9 mouse cellular contexts compared by ENCODE assay signal in the genomic region with DNA sequence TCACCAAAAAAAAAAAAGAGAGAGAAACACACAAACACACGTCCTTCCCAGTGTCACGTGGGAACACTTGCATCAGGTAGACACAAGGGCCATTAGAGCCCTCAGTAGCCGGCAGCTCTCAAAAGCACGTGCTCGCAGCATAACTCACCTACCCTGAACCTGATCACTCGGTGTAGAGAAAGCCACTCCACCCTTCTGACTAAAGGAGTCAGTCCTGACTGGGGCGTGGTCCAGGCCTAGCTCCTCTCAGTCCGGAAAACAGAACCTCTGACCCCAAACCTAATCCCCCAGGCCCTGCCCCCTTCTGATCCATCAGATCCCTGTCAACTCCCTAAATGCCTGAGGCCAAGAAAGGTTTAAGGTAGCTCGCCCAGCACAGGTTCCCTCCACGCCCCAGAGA. TPM values are rescaled to one million over a fixed set of nuclear protein-coding genes. Genes with fewer than 3 reads are reported as not detected.
DNase-seq lines count a peak whose midpoint lies in the region; ATAC-seq and TF ChIP-seq lines count a peak whose summit lies in the region.
"Had no signal": no experiment of that assay in that cellular context is flagged by ENCODE, and none has a peak within 500 bp of the region (broad histone marks: within the 10 kb centered on the region; RNA-seq: fewer than 3 reads in every experiment).

No protein-coding gene starts in this region.

- H3K27me3 ChIP-seq in midbrain, embryonic 11.5 days (ENCODE audit: control insufficient read depth, insufficient read depth, low read length): peaks cover 55% of the 10 kb centered on the region
- H3K27me3 ChIP-seq in midbrain, postnatal 0 days (ENCODE audit: insufficient read depth, low read length): peaks cover 47% of the 10 kb centered on the region
- peaks cover 81% of the 10 kb centered on the region for H3K27me3 ChIP-seq in intestine, postnatal 0 days (replicated peaks; ENCODE audit: control insufficient read depth, insufficient read depth, low read length)
- H3K27me3 ChIP-seq in stomach, embryonic 14.5 days (ENCODE audit: control insufficient read depth, insufficient read depth, low read length): peaks cover 40% of the 10 kb centered on the region

- H3K4me2 ChIP-seq in midbrain, embryonic 11.5 days: peak overlapping the region; percentile 58
- H3K4me2 ChIP-seq in midbrain, postnatal 0 days (ENCODE audit: low read depth, low read length, poor library complexity, severe bottlenecking): no peak overlapping the region
- H3K4me2 ChIP-seq in intestine, postnatal 0 days (replicated peaks; ENCODE audit: low read depth): no peak overlapping the region
- peak overlapping the region; percentile 91 for H3K4me2 ChIP-seq in stomach, embryonic 14.5 days (replicated peaks; ENCODE audit: low read depth, low read length)
- H3K4me2 ChIP-seq: liver, embryonic 13.5 days had no signal

- no peak overlapping the region for H3K9ac ChIP-seq in midbrain, embryonic 11.5 days (ENCODE audit: low read length)
- no peak overlapping the region for H3K9ac ChIP-seq in midbrain, postnatal 0 days (replicated peaks; ENCODE audit: low read length, poor library complexity, severe bottlenecking)
- no peak overlapping the region for H3K9ac ChIP-seq in intestine, postnatal 0 days (ENCODE audit: low read depth, low read length)
- no peak overlapping the region for H3K9ac ChIP-seq in stomach, embryonic 14.5 days (replicated peaks; ENCODE audit: low read depth, low read length)
- H3K9ac ChIP-seq: heart, embryonic 13.5 days; liver, embryonic 13.5 days had no signal

- no peaks in the 10 kb centered on the region for H3K36me3 ChIP-seq in midbrain, embryonic 11.5 days (ENCODE audit: control insufficient read depth, insufficient read depth, low read length)
- H3K36me3 ChIP-seq in midbrain, postnatal 0 days (ENCODE audit: insufficient read depth, low read length): no peaks in the 10 kb centered on the region
- no peaks in the 10 kb centered on the region for H3K36me3 ChIP-seq in intestine, postnatal 0 days (ENCODE audit: control insufficient read depth, insufficient read depth)
- H3K36me3 ChIP-seq in stomach, embryonic 14.5 days (ENCODE audit: control insufficient read depth, insufficient read depth, low read length): no peaks in the 10 kb centered on the region
- H3K36me3 ChIP-seq: heart, embryonic 13.5 days; liver, embryonic 13.5 days had no signal

- peaks cover 30% of the 10 kb centered on the region for H3K4me1 ChIP-seq in midbrain, embryonic 11.5 days (ENCODE audit: control insufficient read depth, insufficient read depth, low read length)
- H3K4me1 ChIP-seq in midbrain, postnatal 0 days (ENCODE audit: insufficient read depth, low read length): no peaks in the 10 kb centered on the region
- H3K4me1 ChIP-seq in intestine, postnatal 0 days (replicated peaks; ENCODE audit: control insufficient read depth, insufficient read depth, low read length): no peaks in the 10 kb centered on the region
- H3K4me1 ChIP-seq in stomach, embryonic 14.5 days (ENCODE audit: control insufficient read depth, insufficient read depth, low read length): peaks cover 17% of the 10 kb centered on the region; the same call in 1 of the 2 replicates

- ATAC-seq in midbrain, embryonic 11.5 days (ENCODE audit: low FRiP score): no peak
- ATAC-seq in midbrain, postnatal 0 days (ENCODE audit: low FRiP score): no peak
- 0 out of 2 replicates have a peak, but pooled peaks have one; percentile 27 for ATAC-seq in intestine, postnatal 0 days
- no peak for ATAC-seq in stomach, embryonic 14.5 days (ENCODE audit: insufficient number of reproducible peaks, insufficient read depth, low FRiP score, low read depth)

- no peaks in the 10 kb centered on the region for H3K9me3 ChIP-seq in midbrain, embryonic 11.5 days (ENCODE audit: control insufficient read depth, low read length)
- no peaks in the 10 kb centered on the region for H3K9me3 ChIP-seq in midbrain, postnatal 0 days (ENCODE audit: low read length)
- no peaks in the 10 kb centered on the region for H3K9me3 ChIP-seq in intestine, postnatal 0 days (ENCODE audit: control insufficient read depth)
- H3K9me3 ChIP-seq in stomach, embryonic 14.5 days (ENCODE audit: control insufficient read depth, low read depth, low read length): no peaks in the 10 kb centered on the region
- H3K9me3 ChIP-seq: heart, embryonic 13.5 days; liver, embryonic 13.5 days had no signal

- no peak for TF ChIP-seq CTCF in midbrain, postnatal 0 days (IDR thresholded peaks at IDR 0.05)
- TF ChIP-seq CTCF in intestine, postnatal 0 days (IDR thresholded peaks at IDR 0.05; ENCODE audit: low read depth): no peak

- 3% methylated on average over 10 of the region's 10 CpGs for WGBS in midbrain, embryonic 11.5 days
- 18% methylated on average over 10 of the region's 10 CpGs for WGBS in midbrain, postnatal 0 days
- WGBS in intestine, postnatal 0 days: 25% methylated on average over 10 of the region's 10 CpGs
- WGBS in stomach, embryonic 14.5 days: 15% methylated on average over 10 of the region's 10 CpGs

- DNase-seq in midbrain, embryonic 11.5 days (ENCODE audit: low spot score, missing footprints): peak; percentile 94
- DNase-seq in midbrain, postnatal 0 days (ENCODE audit: low spot score): no peak
- DNase-seq in embryo, embryonic 11 days: peak; percentile 57
- DNase-seq in ovary, postnatal 36 days (ENCODE audit: low spot score): no peak
- no peak for DNase-seq in spleen, postnatal 36 days (ENCODE audit: low spot score in 2 of 2)
- DNase-seq: liver, embryonic 13.5 days had no signal

- H3K27ac ChIP-seq in midbrain, embryonic 11.5 days (ENCODE audit: low read depth, low read length): no peak overlapping the region
- H3K27ac ChIP-seq in midbrain, postnatal 0 days (ENCODE audit: low read depth, low read length): no peak overlapping the region
- no peak overlapping the region for H3K27ac ChIP-seq in intestine, postnatal 0 days (ENCODE audit: low read depth, low read length)
- no peak overlapping the region for H3K27ac ChIP-seq in stomach, embryonic 14.5 days (ENCODE audit: low read length)
- H3K27ac ChIP-seq: heart, embryonic 13.5 days; liver, embryonic 13.5 days had no signal

- peak overlapping the region; percentile 71; the same call in 1 of the 2 replicates for H3K4me3 ChIP-seq in midbrain, embryonic 11.5 days (ENCODE audit: low read depth, low read length)
- no peak overlapping the region for H3K4me3 ChIP-seq in midbrain, postnatal 0 days (ENCODE audit: low read depth, low read length)
- H3K4me3 ChIP-seq in intestine, postnatal 0 days (ENCODE audit: low read depth, low read length): no peak overlapping the region
- H3K4me3 ChIP-seq in stomach, embryonic 14.5 days (ENCODE audit: low read depth, low read length): no peak overlapping the region

RNA-seq across cellular contexts. Expression of a gene that starts 2.7 kb away (rescaled TPM):
- 7.0 and 12.0 TPM in 2 replicates for polyA plus RNA-seq in midbrain, embryonic 11.5 days (2014; fragmentation: Nextera tagmentation; extraction: Ambion mirVana)
- total RNA-seq in midbrain, postnatal 0 days (2014; rRNA removed): 5.0 and 8.4 TPM in 2 replicates
- polyA plus RNA-seq in midbrain, postnatal 0 days (2015; fragmentation: Nextera tagmentation; extraction: Ambion mirVana): 1.5 and 1.6 TPM in 2 replicates
- 1.1 and 1.3 TPM in 2 replicates for polyA plus RNA-seq in intestine, postnatal 0 days (2015; fragmentation: Nextera tagmentation; extraction: Ambion mirVana)
- polyA plus RNA-seq in stomach, embryonic 14.5 days (2014; fragmentation: Nextera tagmentation; extraction: Ambion mirVana): 2.7 and 3.6 TPM in 2 replicates

RNA-seq across cellular contexts. Expression of a gene that starts 36.4 kb away (rescaled TPM):
- polyA plus RNA-seq in midbrain, embryonic 11.5 days (2014; fragmentation: Nextera tagmentation; extraction: Ambion mirVana): 3.5 and 4.3 TPM in 2 replicates
- 43.9 and 52.8 TPM in 2 replicates for total RNA-seq in midbrain, postnatal 0 days (2014; rRNA removed)
- polyA plus RNA-seq in midbrain, postnatal 0 days (2015; fragmentation: Nextera tagmentation; extraction: Ambion mirVana): 1.5 and 1.7 TPM in 2 replicates
- polyA plus RNA-seq in intestine, postnatal 0 days (2015; fragmentation: Nextera tagmentation; extraction: Ambion mirVana): 1.4 and 1.6 TPM in 2 replicates
- polyA plus RNA-seq in stomach, embryonic 14.5 days (2014; fragmentation: Nextera tagmentation; extraction: Ambion mirVana): 4.3 and 4.5 TPM in 2 replicates

RNA-seq across cellular contexts. Expression of a gene that starts 50.9 kb away (rescaled TPM):
- 1.7 and 2.2 TPM in 2 replicates for polyA plus RNA-seq in midbrain, embryonic 11.5 days (2014; fragmentation: Nextera tagmentation; extraction: Ambion mirVana)
- 95.0 and 100 TPM in 2 replicates for total RNA-seq in midbrain, postnatal 0 days (2014; rRNA removed)
- polyA plus RNA-seq in midbrain, postnatal 0 days (2015; fragmentation: Nextera tagmentation; extraction: Ambion mirVana): 13.1 and 14.0 TPM in 2 replicates
- 0.18 and 0.24 TPM in 2 replicates for polyA plus RNA-seq in intestine, postnatal 0 days (2015; fragmentation: Nextera tagmentation; extraction: Ambion mirVana)
- polyA plus RNA-seq in stomach, embryonic 14.5 days (2014; fragmentation: Nextera tagmentation; extraction: Ambion mirVana): 0.49 and 0.64 TPM in 2 replicates
- polyA plus RNA-seq: liver, embryonic 13.5 days had no signal

RNA-seq across cellular contexts. Expression of a gene that starts 58.8 kb away (rescaled TPM):
- 13.4 and 19.0 TPM in 2 replicates for polyA plus RNA-seq in midbrain, embryonic 11.5 days (2014; fragmentation: Nextera tagmentation; extraction: Ambion mirVana)
- 13.3 and 27.0 TPM in 2 replicates for total RNA-seq in midbrain, postnatal 0 days (2014; rRNA removed)
- polyA plus RNA-seq in midbrain, postnatal 0 days (2015; fragmentation: Nextera tagmentation; extraction: Ambion mirVana): 41.5 and 45.1 TPM in 2 replicates
- polyA plus RNA-seq in intestine, postnatal 0 days (2015; fragmentation: Nextera tagmentation; extraction: Ambion mirVana): 122 and 123 TPM in 2 replicates
- polyA plus RNA-seq in stomach, embryonic 14.5 days (2014; fragmentation: Nextera tagmentation; extraction: Ambion mirVana): 20.8 and 21.9 TPM in 2 replicates

Comparison
In these comparisons a context has a peak if more than half of its experiments do, and no peak if none do; other contexts are left out.
1. DNase-seq: peak in midbrain, embryonic 11.5 days (single experiment) and embryo, embryonic 11 days (single experiment); none in midbrain, postnatal 0 days (single experiment), ovary, postnatal 36 days (single experiment) and spleen, postnatal 36 days (0 of 2).
2. H3K4me2 ChIP-seq: peak in midbrain, embryonic 11.5 days (single experiment) and stomach, embryonic 14.5 days (single experiment); none in midbrain, postnatal 0 days (single experiment) and intestine, postnatal 0 days (single experiment).